Mouse (Mus musculus) ovary, postnatal 14 days (tissue): ENCODE measurements at regions not wholly inside any gene's neighbourhood (a gene's known extent, or its start where the extent isn't known, plus 50 kb on each side); places are given as distances from the start of the nearest gene placed in this dataset.

ENCODE experiments used
- DNase-seq: peaks from one replicate; pipeline ENCODE4 v3.0.0; 2022; ENCODE audit warnings: low spot score

GRCm38 (mm10) chr6:49769904-49770720 lies 52.4 kb upstream of the Npy start:
- DNase-seq = no peak
